Mouse (Mus musculus): ENCODE data around the gene Clec2e.

DNA sequence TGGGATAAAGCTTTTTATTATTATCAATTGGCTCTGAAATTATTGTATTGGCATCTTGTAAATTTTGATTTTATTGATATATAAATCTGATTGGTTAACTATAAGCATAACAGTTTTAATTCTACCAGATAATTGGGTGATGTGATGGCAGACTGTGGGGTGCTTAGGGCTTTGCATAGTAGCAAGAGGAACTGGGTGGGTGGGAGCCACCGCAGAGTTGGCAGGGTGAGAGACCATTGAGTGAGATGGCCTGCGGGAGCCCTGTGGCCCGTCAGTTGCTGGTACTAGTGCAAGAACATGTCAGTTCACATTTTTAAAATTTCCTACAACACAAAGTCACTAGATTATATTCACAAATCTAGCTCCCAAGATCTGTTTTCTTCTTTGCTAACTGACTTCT, 34.9 kb downstream of the Clec2e start:
- TF ChIP-seq CTCF (IDR thresholded peaks at IDR 0.05; ENCODE audit: borderline replicate concordance, control insufficient read depth, extremely low read depth, insufficient read depth, low read length, poor library complexity) (no peak), POLR2A (IDR thresholded peaks at IDR 0.05; ENCODE audit: control insufficient read depth, extremely low read depth, insufficient read depth, low read length, poor library complexity) (no peak)

All from thymus, adult 2 months (tissue).